Mouse (Mus musculus): ENCODE data around the gene Zfp580.
A peak's percentile ranks its signal among the peaks of the same experiment; 100 is the strongest.
"Not testable (repeated sequence)": the region's sequence is repeated elsewhere in the genome, so short reads cannot be mapped to it uniquely, and the experiment has no call there.

Zfp580 gene

DNA sequence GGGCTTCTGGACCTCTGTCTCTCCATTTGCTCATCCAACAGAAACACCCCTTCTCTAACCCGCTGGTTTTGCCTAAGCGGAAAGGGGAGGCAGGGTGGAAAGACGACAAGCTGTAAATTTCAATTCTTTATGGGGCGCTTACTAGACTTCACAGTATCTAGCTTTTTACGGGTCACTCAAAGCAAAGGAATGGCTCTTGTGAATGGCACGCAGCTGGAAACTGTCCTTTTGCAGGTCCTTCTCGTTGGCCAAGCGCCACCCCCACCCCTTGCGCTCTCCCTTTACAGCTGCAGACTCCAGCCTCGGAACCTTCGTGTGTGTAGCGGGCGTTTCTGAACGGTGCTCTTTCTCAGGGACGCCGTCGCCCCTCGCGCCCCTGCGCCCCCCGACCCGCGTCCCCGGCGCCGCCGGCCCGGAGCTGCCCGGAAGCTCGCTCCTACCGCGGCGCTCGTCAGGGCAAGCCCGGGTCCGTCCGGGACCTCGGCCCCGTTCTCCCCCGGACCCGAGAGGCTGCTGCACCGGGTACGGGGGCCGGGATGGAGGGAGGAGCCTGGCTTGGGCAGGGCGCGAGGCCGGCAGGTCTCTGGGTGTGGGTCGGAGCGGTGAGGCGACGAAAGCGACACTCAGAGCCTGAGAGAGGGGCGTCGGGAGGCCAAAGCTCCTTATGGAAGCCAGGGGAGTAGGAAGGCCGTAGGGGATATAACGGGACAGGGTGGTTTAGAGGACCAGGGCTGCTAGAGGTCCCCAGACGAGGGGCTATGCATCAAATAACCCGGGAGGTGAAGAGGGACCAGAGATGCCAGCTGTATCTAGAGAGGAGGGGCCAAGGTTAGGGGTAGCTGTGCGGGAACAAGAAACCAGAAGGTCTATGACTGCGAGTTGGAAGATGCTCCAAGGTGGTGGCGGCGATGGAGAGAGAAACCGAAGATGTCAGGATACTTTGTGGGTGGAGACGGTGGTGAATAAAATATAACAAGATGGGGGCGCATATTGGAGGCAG is at the start of gene Zfp580:
TSS of gene Zfp580 (plus strand) at position 346 of the 1,000 bp plus-strand sequence.
- no peak for DNase-seq (ENCODE audit: low spot score)

DNA sequence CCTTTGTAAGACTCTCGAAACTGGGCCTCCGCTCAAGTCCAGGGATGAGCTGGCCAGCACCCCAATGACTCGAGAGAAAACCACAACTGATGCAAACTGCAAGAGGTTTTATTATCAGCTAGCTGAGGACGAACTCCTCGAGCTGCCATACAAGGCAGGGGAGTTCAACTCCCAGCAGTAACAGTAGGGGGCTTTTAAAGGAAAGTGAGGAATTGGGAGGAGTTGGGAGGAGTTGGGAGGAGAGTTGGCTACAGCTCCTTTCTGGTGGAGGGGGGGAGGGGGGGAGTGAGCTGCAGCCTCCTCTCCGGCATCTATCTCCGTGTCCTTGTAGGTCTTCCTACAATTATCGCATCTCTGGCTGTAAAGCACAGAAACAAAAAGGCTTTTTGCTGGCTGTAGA is 48.5 kb upstream of the Zfp580 start:
- DNase-seq (ENCODE audit: low spot score): not testable (repeated sequence)

DNA sequence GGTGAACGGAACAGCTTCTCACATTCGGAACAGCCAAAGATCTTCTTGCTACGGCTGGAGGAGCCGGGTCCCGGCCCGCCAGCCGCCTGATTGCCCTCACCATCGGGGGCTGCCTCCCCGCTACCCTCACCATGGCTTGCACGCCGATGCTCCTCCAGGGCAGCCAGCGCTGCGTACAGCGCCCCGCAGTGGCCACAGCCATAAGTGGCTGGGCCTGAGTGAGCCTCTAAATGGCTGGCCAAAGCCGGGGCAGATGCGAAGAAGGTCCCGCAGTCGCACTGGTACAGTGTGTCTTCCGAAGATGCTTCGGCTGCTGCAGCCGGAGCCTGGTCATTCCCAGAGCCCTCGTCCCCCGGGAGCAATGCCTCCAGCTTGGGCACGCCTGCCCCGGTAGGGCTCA is 43.1 kb upstream of the Zfp580 start:
- DNase-seq (ENCODE audit: low spot score): no peak

DNA sequence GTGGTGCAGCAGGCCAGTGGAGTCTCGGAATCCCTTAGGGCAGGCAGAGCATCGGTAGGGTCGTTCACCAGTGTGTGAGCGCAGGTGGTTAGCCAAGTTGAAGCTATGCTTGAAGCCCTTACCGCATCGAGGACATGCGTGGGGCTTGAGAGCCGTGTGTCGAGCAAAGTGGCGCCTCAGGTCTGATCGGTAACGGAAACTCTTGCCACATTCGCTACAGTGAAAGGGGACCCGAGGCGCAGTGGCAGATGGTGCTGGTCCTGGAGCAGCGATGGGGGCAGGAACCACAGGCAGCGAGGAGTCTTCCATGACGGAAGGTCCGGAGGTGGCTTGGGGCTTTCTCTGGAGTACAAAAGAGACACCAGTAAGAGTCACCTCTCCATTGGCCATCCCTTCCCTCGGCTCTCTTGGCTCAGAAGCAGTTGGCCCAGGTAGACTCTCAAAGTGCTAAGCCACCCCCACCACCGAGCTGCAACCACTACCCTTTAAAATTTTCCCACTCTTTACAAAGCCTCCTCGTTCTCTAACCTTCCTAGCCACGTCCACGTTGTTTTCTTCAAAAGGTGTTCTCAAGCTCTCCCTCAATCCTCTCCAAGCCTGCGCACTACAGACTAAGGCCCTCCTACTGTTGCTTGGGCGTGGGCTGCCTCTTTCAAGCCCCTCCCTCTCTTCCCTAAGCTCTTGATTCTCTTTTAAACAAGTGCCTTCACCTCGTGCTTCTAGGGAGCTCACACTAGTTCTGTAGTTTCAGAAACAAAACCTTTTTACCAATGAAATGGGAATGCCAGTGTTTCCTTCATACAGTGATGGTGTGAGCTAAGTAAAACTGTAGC is 38.4 kb upstream of the Zfp580 start:
- DNase-seq (ENCODE audit: low spot score): no peak

DNA sequence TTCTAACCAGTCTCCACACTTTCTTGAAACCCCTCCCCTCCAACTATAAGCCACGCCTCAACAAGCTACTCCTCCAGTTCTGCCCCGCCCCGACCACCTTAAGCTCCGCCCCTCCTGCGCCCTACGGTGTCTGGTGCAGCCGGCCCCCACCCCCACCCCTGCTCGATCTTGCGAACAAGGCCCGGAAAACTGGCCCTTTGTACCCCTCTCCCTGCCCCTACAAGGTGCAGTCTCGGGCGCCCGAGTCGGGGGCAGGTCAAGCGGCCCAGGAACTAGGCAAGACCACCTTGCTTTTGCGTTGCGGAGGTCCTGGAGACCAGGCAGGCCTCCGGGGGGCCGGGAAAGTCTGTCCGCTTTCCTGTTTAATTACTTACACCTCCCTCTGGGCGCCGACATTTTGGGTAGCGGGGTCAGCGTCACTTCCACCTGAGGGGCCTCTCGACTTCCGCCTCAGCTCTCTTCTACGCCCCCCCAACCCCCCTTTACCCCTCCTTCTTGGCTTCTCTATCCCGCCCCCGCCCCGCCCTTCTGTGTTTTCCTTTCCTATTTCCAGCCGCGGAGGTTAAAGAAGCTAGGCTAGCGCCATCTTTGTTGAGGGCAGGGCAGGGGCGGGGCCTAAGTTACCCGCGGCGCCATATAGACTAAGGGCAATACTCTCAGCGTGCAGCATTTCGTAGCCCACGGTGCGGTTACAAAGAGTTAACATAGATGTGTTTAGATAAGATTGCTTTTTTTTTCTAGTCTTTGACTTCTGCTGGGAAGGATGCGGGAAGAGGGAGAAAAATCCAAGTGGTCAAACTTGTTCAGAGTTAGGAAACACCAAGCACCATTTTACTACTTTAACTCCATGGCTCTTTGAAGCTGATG is 36.9 kb upstream of the Zfp580 start, which contains the start of the genes Zfp524 and Fiz1:
TSS of gene Zfp524 (plus strand) at position 165 of the 867 bp plus-strand sequence.
TSS of gene Fiz1 (minus strand) at position 447 of the 867 bp plus-strand sequence.
- peak; percentile 98 for DNase-seq (ENCODE audit: low spot score)

DNA sequence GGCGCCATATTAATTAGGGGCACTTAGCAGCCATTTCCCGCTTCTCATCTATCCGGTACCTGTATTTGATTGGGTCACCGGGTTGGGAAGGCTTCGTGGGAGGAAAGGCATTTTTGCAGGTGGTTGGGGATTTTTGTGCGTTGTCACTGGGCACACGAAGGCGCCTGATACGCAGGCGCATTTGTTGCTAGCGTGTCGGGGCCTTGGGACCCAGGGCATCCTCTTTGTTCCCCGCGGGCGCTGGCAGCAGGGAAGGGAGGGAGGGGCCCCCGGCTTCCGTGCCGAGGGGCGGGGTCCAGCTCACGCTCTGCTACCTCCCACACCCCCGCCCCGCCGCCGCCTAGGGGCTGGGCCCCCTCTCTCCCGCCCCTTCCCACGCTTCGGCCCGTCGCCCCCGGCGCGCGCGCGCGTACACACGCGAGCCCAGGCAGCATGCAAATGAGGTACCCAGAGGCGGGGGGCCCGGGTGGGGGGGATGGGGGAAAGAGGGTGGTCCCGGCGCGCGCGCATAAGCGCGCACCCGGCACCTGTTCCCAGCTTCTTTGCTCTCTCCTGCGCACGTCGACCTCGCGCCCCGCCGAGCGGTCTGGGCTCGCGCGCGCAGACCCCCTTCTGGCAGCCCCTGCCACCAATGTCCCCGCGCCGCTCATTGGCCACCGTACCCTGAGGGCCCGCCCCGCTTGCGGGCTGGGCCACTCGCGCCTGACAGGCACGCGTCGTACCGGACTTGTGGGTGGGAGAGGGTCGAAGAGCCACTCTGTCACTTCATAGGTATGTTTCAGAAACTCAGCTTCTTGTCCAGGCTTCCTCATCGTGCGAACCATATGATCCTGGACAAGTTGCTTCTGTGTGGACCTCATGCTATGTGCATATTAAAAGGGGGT is 36.0 kb upstream of the Zfp580 start, which contains the start of gene Gm44973:
TSS of gene Gm44973 (plus strand) at position 379 of the 884 bp plus-strand sequence.
- DNase-seq (ENCODE audit: low spot score): peak; percentile 95

DNA sequence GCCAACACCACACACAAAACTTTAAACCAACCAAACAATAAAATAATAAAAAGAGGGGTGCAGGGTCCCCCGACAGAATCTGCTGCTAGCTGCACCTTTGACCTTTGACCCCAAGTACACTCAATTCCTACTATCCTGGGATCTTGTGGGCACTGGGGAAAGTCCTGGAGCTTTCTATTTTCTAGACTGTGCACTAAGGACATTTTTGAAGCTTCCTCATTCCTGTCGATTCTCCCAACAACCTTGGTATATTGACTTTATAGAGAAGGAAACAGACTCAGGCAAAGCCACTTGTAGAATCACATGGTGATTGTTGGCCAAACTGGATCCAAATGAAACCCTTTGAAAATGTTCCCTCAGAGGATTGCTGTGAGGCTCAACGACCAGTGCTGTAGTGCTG is 35.3 kb upstream of the Zfp580 start:
- DNase-seq (ENCODE audit: low spot score): no peak

DNA sequence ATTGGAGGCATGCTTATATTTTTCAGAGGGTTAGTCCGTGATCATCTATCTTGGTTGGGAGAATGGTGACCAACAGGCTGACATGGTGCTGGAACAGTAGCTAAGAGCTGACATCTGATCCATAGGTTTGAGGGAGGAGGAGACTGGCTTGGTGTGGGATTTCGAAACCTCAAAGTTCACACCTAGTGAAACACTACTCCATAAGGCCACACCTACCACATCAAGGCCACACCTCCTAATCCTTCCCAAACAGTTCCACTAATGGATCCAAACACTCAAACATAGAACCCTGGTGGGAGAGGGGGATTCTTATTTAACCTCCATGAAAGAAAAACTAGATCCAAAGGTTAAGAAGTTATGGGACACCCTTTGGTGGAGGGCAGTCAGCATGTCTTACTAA is 34.4 kb upstream of the Zfp580 start:
- DNase-seq (ENCODE audit: low spot score): no peak

DNA sequence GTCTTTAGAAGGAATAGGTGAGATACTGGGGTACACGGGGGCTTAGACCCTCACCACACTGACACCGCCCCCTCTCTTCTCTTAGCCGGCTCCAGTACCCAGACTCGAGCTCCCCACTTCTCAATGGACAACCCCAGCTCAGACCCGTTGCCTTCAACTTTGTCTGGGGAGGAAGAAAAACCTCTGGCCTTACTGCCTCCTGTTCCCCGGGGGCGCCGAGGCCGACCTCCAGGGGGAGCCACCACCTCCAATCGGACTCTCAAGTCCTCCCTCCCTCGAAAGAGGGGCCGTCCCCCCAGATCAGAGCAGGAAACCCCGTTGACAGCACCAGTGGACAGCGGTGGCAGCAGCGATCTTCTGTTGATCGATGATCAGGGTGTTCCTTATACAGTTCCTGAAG is 34.0 kb upstream of the Zfp580 start:
- no peak for DNase-seq (ENCODE audit: low spot score)

DNA sequence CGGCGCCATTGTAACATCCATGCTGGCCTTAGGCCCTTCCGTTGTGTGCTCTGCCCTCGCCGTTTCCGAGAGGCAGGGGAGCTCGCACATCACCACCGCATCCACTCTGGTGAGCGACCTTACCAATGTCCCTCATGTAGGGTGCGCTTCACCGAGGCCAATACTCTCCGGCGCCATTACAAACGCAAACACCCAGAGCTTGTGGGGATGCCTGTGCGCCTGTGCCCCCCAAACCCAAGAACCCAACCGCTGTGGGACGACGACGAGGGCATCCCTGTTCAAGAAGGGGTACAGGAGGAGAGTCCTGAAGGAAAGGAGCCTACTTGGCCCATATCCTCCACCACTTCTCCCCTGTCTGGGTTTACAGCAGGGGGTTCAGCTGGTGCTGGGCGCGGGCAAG is 33.4 kb upstream of the Zfp580 start:
- DNase-seq (ENCODE audit: low spot score): no peak

DNA sequence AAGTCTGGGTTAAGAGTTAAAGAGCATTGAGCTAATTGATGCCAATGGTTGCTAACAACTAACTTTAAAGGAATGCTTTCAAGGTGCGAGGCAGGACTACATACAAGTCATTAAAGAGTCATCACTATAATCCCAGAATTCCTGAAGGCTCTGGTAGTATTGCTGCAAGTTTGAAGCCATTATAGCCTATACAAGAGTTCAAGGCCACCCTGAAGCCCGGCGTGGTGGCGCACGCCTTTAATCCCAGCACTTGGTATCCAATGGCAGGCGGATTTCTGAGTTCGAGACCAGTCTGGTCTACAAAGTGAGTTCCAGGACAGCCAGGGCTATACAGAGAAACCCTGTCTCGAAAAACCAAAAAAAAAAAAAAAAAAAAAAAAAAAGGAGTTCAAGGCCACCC is 31.8 kb upstream of the Zfp580 start:
- DNase-seq (ENCODE audit: low spot score): not testable (repeated sequence)

DNA sequence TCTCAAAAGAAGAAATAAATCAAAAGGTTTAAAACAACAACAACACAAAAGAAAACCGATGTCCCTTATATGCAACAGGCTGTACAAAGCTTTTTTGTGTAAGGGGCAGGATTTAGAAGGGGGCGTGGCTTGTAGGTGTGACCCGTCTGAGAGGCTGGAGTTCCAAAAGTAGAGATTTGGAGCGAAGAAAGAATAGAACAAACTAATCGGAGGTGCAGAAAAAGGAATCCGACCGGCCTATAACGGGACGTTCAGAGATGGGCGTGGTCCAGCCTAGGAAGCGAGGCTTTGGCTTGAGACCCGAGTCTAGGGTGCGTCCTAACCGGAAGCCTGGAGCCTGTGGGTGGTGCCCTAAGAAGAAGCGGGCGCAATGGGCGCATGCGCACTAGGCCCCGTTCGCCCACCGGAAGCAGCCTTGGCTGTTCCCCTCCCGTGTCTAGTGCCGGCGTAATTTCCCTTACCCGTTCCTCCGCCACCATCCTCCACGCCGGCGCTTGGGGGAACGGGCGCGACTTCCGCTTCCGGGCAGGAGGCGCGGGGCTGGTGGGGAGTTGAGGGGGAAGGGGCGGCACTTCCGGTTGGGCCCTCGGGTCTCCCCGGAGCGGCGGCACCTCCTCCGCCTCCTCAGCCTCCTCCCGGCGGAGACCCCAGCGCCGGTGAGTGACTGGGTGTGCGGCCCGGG is 31.2 kb upstream of the Zfp580 start, which contains the start of the genes Zfp865 and Ccdc106:
TSS of gene Zfp865 (plus strand) at position 377 of the 682 bp plus-strand sequence.
TSS of gene Ccdc106 (plus strand) at position 554 of the 682 bp plus-strand sequence.
- DNase-seq (ENCODE audit: low spot score): peak; percentile 96

DNA sequence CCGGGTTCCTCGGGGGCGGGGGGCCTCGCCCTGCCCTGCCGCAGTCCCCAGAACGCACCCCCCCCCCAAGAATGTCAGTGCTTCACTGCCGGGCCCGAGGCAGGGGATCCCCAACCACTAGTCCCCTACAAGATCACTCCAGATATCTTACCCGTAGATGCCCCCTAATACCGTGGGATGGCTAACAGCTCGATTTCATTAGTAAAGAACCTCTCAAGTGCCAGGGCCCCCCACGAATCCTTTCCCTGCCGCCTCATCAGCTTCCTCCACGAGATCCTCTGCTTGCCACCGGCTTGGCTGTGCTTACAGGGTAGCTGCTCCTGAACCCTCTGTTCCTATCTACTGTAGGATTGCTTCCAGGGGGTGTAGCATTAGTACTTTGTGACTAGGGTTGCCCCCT is 30.7 kb upstream of the Zfp580 start:
- no peak for DNase-seq (ENCODE audit: low spot score)

DNA sequence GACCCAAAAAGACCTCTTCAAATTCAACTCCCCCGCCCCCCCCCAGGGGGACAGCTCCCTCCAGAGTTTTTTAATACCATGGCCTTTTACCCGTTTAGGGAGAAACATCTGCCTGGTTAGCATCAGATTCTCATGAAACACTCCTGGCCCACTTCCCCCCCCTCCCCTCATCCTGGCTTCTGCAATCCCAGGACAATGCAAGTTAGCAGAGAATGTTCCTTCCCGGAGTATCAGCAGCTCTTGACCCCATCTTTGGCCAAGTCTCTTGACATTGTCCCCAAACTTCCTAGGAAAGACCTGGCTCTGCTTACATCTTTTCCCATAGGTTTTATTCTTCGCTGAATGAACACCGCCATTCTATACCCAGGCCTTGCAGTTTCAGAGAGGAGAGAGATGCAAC is 30.1 kb upstream of the Zfp580 start:
- no peak for DNase-seq (ENCODE audit: low spot score)

DNA sequence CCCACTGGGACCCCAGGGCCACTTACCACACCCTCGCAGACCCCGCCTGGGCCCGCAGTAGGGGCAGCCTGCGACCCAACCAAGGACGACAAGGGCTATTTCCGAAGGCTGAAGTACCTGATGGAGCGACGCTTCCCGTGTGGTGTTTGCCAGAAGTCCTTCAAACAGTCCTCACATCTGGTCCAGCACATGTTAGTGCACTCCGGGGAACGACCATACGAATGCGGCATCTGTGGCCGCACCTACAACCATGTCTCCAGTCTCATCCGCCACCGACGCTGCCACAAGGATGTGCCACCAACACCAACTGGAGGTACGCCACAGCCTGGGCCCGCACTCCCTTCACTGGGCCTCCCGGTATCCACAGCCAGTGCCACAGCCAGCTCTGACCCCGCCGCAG is 21.8 kb upstream of the Zfp580 start:
- no peak for DNase-seq (ENCODE audit: low spot score)

DNA sequence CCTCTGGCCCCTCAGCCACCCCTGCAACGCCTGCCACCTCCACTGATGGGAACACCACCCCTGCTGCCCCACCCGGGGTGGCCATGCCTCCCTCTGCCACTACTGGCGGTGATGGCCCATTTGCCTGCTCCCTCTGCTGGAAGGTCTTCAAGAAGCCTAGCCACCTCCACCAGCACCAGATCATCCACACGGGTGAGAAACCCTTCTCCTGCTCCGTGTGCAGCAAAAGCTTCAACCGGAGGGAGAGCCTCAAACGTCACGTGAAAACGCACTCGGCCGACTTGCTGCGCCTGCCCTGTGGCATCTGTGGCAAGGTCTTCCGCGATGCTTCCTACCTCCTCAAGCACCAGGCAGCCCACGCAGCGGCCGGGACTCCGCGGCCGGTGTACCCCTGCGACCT is 21.4 kb upstream of the Zfp580 start:
- no peak for DNase-seq (ENCODE audit: low spot score)

DNA sequence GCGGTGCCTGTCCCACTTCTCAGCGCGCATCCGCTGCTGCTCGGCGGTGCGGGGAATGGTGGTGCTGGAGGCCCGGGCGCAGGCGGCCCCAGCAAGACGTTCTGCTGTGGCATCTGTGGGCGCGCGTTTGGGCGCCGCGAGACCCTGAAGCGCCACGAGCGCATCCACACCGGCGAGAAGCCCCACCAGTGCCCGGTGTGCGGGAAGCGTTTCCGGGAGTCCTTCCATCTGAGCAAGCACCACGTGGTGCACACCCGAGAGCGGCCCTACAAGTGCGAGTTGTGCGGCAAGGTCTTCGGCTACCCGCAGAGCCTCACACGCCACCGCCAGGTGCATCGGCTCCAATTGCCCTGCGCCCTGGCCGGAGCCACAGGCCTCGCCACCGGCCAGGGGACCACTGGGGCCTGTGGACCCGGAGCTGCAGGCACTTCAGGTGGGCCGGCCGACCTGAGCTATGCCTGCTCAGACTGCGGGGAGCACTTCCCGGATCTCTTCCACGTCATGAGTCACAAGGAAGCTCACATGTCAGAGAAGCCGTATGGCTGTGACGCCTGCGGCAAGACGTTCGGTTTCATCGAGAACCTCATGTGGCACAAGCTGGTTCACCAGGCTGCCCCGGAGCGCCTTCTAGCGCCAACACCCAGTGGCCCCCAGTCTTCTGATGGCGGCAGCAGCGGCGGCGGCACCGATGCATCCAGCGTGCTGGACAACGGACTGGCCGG is 20.6 kb upstream of the Zfp580 start:
- DNase-seq (ENCODE audit: low spot score): no peak

DNA sequence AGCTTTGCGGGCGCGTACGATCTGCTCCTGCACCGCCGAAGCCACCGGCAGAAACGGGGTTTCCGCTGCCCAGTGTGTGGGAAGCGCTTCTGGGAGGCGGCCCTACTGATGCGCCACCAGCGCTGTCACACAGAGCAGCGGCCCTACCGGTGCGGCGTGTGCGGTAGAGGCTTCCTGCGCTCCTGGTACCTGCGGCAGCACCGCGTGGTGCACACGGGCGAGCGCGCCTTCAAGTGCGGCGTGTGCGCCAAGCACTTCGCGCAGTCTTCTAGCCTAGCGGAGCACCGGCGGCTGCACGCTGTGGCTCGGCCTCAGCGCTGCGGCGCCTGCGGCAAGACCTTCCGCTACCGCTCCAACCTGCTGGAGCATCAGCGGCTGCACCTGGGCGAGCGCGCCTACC is 19.8 kb upstream of the Zfp580 start:
- no peak for DNase-seq (ENCODE audit: low spot score)

DNA sequence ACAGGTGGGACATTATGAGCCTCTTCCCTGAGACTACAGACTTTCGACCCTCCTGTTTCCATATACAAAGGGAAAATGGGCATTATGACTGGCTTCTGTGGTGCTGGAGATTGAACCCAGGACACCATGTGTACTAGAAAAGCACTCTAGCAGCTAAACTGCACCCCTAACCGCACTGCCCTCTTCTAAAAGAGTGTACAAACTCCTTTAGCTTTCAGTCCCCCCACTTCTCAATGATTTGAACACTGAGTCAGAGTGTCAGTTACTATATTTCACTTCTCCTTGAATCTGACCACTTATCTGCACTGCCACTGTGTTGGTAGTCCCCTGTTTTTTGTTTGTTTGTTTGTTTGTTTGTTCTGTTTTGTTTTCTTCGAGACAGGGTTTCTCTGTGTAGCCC is 17.5 kb upstream of the Zfp580 start, which contains the start of gene 4632433K11Rik:
TSS of gene 4632433K11Rik (plus strand) at position 301 of the 400 bp plus-strand sequence.
- DNase-seq (ENCODE audit: low spot score): no peak

Measured in layer of hippocampus, adult 9-10 months (tissue).